Mouse (Mus musculus) ES-Bruce4 (cell line): Measurements from ENCODE around the gene Dnajb8. TPM values are rescaled to one million over a fixed set of nuclear protein-coding genes. Genes with fewer than 3 reads are reported as not detected.
A peak's percentile ranks its signal among the peaks of the same experiment; 100 is the strongest.

Experiments used
- H3K27ac ChIP-seq: 2 replicates; pipeline ENCODE4 v1.5.1; 2012; ENCODE audit warnings: low read length, inconsistent platforms; ENCODE audit not compliant: insufficient read depth
- H3K27me3 ChIP-seq: 2 replicates; pipeline ENCODE4 v1.6.1; 2012; ENCODE audit warnings: mild to moderate bottlenecking, low read length, inconsistent platforms; ENCODE audit not compliant: control insufficient read depth, poor library complexity, insufficient read depth, severe bottlenecking
- H3K36me3 ChIP-seq: 2 replicates; pipeline ENCODE4 v1.6.1; 2012; ENCODE audit warnings: inconsistent platforms, mild to moderate bottlenecking, low read length, moderate library complexity; ENCODE audit not compliant: control insufficient read depth, poor library complexity, insufficient read depth, severe bottlenecking
- H3K4me1 ChIP-seq: one replicate; pipeline ENCODE4 v1.8.1; 2011; ENCODE audit warnings: low read length; ENCODE audit not compliant: control insufficient read depth, insufficient read depth
- H3K4me3 ChIP-seq: 2 replicates; pipeline ENCODE4 v1.5.1; 2011; ENCODE audit warnings: low read depth, mild to moderate bottlenecking, low read length
- H3K9ac ChIP-seq: 2 replicates; pipeline ENCODE4 v1.6.1; 2012; ENCODE audit warnings: low read depth, mild to moderate bottlenecking, inconsistent platforms; ENCODE audit not compliant: poor library complexity, severe bottlenecking
- H3K9me3 ChIP-seq: replicated peaks from 2 replicates; pipeline ENCODE4 v1.6.1; 2012; ENCODE audit warnings: mild to moderate bottlenecking, low read length, inconsistent platforms; ENCODE audit not compliant: control insufficient read depth, poor library complexity, insufficient read depth, severe bottlenecking
- CTCF ChIP-seq: IDR thresholded peaks from one replicate; pipeline ENCODE4 v1.8.1; 2011; ENCODE audit warnings: low read depth, low read length
- EP300 ChIP-seq: IDR thresholded peaks from 2 replicates; pipeline ENCODE4 v1.6.1; 2011; ENCODE audit warnings: low read depth, low read length; ENCODE audit not compliant: insufficient read depth
- POLR2A ChIP-seq: IDR thresholded peaks from one replicate; pipeline ENCODE4 v1.8.1; 2011; ENCODE audit warnings: low read length; ENCODE audit not compliant: insufficient read depth
- polyA plus RNA-seq: library from polyadenylated mRNA; stranded (reverse); fragments of >200 nt; gene quantifications from 2 replicates; pipeline ENCODE4 v1.2.4, GENCODE M21; 2011; ENCODE audit warnings: low read depth; ENCODE audit not compliant: missing spikeins, insufficient read depth, insufficient read length

Dnajb8 gene
- polyA plus RNA-seq, 1 experiment, result not detected

- Histone ChIP-seq H3K9me3 (no peaks in the 10 kb centered on the region), H3K4me1 (no peaks in the 10 kb centered on the region), H3K4me3 (no peak overlapping the region), H3K36me3 (no peaks in the 10 kb centered on the region), H3K9ac (no peak overlapping the region), H3K27me3 (peaks cover 16% of the 10 kb centered on the region), H3K27ac (no peak overlapping the region)
- TF ChIP-seq EP300 (no peak), CTCF (no peak), POLR2A (no peak)
These were observed 20.0 kb upstream of the Dnajb8 start for GRCm38 (mm10) chr6:88201926-88202700.

GRCm38 (mm10) chr6:88202921-88203690 is 19.0 kb upstream of the Dnajb8 start:
- Histone ChIP-seq H3K9me3 (no peaks in the 10 kb centered on the region), H3K27me3 (peaks cover 10% of the 10 kb centered on the region; the same call in 1 of the 2 replicates), H3K36me3 (no peaks in the 10 kb centered on the region), H3K9ac (no peak overlapping the region), H3K4me1 (no peaks in the 10 kb centered on the region), H3K4me3 (no peak overlapping the region), H3K27ac (no peak overlapping the region)
- TF ChIP-seq POLR2A, result no peak
- no peak for TF ChIP-seq EP300
- no peak for TF ChIP-seq CTCF

GRCm38 (mm10) chr6:88203791-88204405 is 18.2 kb upstream of the Dnajb8 start:
- Histone ChIP-seq H3K9ac (no peak overlapping the region), H3K9me3 (no peaks in the 10 kb centered on the region), H3K4me1 (no peaks in the 10 kb centered on the region), H3K36me3 (no peaks in the 10 kb centered on the region), H3K27me3 (peaks cover 6% of the 10 kb centered on the region; the same call in 1 of the 2 replicates), H3K27ac (no peak overlapping the region), H3K4me3 (no peak overlapping the region)
- TF ChIP-seq CTCF (no peak), POLR2A (no peak), EP300 (no peak)

- TF ChIP-seq EP300 (0 out of 2 replicates have a peak, but pooled peaks have one; percentile 50), CTCF (no peak), POLR2A (no peak)
- Histone ChIP-seq H3K9ac (no peak overlapping the region), H3K4me3 (no peak overlapping the region), H3K27me3 (peaks cover 3% of the 10 kb centered on the region; the same call in 1 of the 2 replicates), H3K9me3 (no peaks in the 10 kb centered on the region), H3K4me1 (peaks cover 4% of the 10 kb centered on the region), H3K27ac (no peak overlapping the region), H3K36me3 (no peaks in the 10 kb centered on the region)
These were observed 17.3 kb upstream of the Dnajb8 start for GRCm38 (mm10) chr6:88204531-88205385.

GRCm38 (mm10) chr6:88205386-88205700 is 16.7 kb upstream of the Dnajb8 start:
- Histone ChIP-seq H3K27me3 (peaks cover 3% of the 10 kb centered on the region; the same call in 1 of the 2 replicates), H3K9ac (no peak overlapping the region), H3K36me3 (no peaks in the 10 kb centered on the region), H3K4me1 (peaks cover 6% of the 10 kb centered on the region), H3K27ac (no peak overlapping the region), H3K9me3 (no peaks in the 10 kb centered on the region), H3K4me3 (no peak overlapping the region)
- TF ChIP-seq CTCF, result no peak
- no peak for TF ChIP-seq POLR2A
- no peak for TF ChIP-seq EP300
